Mouse (Mus musculus) sigmoid colon, adult 10 weeks (tissue): ENCODE data around the gene Rpl23. TPM values are rescaled to one million over a fixed set of nuclear protein-coding genes. Genes with fewer than 3 reads are reported as not detected.

Experiments
- polyA plus RNA-seq: library from polyadenylated mRNA; stranded (reverse); fragments of 350-450 nt; fragmentation: Illumina TruSeq; extraction: RNeasy Lipid Tissue Mini Kit (QIAGEN cat#74804); gene quantifications from one replicate; pipeline ENCODE4 v1.2.3, GENCODE M21; 2014; ENCODE audit warnings: low read depth, low replicate concordance

Gene Rpl23
- polyA plus RNA-seq, result 2,348 TPM

GRCm38 (mm10) chr11:97781832-97782563 lies at the start of gene Rpl23:
Rpl23 (minus strand) TSS chr11:97782437.

GRCm38 (mm10) chr11:97798782-97799145 lies 16.5 kb upstream of the Rpl23 start, which contains the start of gene Lasp1:
Lasp1 (plus strand) TSS chr11:97799000.

GRCm38 (mm10) chr11:97775808-97776496 lies 6.3 kb downstream of the Rpl23 start, which contains the start of gene 1700001P01Rik:
1700001P01Rik (minus strand) TSS chr11:97775918.

GRCm38 (mm10) chr11:97766154-97766881 lies 15.9 kb downstream of the Rpl23 start, which contains the start of gene Cwc25:
Cwc25 (minus strand) TSS chr11:97766556.

GRCm38 (mm10) chr11:97744063-97744717 lies 38.0 kb downstream of the Rpl23 start, which contains the start of gene Pip4k2b:
Pip4k2b (minus strand) TSS chr11:97744704.

Other genes starting within 250 kb of the Rpl23 start
- gene Srcin1, start 206.3 kb downstream of the Rpl23 start, polyA plus RNA-seq, result 0.44 TPM
- not detected for gene Epop, start 152.7 kb downstream of the Rpl23 start, polyA plus RNA-seq
- gene Mllt6, start 119.0 kb downstream of the Rpl23 start, polyA plus RNA-seq, result 6.1 TPM
- gene Cisd3, start 96.6 kb downstream of the Rpl23 start, polyA plus RNA-seq, result 24.5 TPM
- 6.7 TPM for gene Pcgf2, start 81.9 kb downstream of the Rpl23 start, polyA plus RNA-seq
- gene Psmb3, start 79.0 kb downstream of the Rpl23 start, polyA plus RNA-seq, result 11.0 TPM
- 5.3 TPM for gene Pip4k2b, start 37.7 kb downstream of the Rpl23 start, polyA plus RNA-seq
- 16.8 TPM for gene Cwc25, start 15.9 kb downstream of the Rpl23 start, polyA plus RNA-seq
- not detected for gene 1700001P01Rik, start 6.5 kb downstream of the Rpl23 start, polyA plus RNA-seq
- 74.4 TPM for gene Lasp1, start 16.6 kb upstream of the Rpl23 start, polyA plus RNA-seq
- 2.6 TPM for gene B230217C12Rik, start 58.3 kb upstream of the Rpl23 start, polyA plus RNA-seq
- 0.85 TPM for gene Fbxo47, start 101.7 kb upstream of the Rpl23 start, polyA plus RNA-seq
- gene Plxdc1, start 204.0 kb upstream of the Rpl23 start, polyA plus RNA-seq, result 0.16 TPM
- 1.5 TPM for gene Arl5c, start 213.7 kb upstream of the Rpl23 start, polyA plus RNA-seq
- gene Cacnb1, start 240.6 kb upstream of the Rpl23 start, polyA plus RNA-seq, result not detected
- 125 TPM for gene Rpl19, start 244.3 kb upstream of the Rpl23 start, polyA plus RNA-seq